Mouse (Mus musculus): ENCODE data around the gene Mfsd12.

- TF ChIP-seq POLR2A (IDR thresholded peaks at IDR 0.05; ENCODE audit: insufficient read depth, low read length) (no peak), CTCF (IDR thresholded peaks at IDR 0.05; ENCODE audit: low read depth, low read length) (no peak), EP300 (IDR thresholded peaks at IDR 0.05; ENCODE audit: insufficient read depth, low read depth, low read length) (no peak)
These were observed 6.4 kb downstream of the Mfsd12 start for GRCm38 (mm10) chr10:81363436-81364346.

Measured in ES-Bruce4 (cell line).